Mouse (Mus musculus): ENCODE measurements around the gene March10. TPM values are rescaled to one million over a fixed set of nuclear protein-coding genes. Genes with fewer than 3 reads are reported as not detected.

Gene March10
- polyA plus RNA-seq, 1 experiment = 0.13 TPM

DNA sequence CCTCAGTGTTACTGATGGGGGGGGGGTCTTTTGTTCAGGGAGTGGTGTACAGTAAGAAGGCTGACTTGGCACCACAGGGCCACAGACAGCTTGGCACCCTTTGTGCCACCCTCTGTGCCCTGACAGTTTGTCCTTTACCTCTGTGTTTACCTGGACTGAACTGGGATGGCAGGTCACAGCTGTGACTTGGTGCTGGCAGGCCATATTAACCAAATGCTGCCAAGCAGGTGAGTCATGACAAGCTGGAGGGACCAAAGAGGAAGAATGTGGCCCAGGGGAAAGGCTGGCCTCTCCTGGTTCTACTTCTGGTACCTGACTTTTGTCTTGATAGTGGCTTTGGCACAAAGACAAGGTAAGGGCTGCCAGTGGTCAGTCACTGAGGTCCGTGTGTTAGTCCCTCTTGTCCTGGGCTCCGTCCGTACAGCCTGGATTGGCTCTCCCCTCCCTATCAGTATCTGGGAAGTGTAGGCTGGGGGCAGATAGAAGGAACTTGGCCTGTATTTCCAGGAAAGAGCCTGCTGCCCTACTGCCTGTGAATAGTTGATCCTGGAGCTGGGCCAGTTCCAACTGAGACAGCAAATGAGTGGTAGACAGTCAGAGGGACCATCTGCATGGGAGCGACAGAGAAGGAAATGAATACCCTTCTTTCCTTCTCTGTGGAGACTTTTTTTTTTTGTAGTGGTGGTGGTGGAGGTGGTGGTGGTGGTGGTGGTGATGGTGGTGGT lies 94.3 kb downstream of the March10 start:
- Histone ChIP-seq H3ac (ENCODE audit: control insufficient read depth, insufficient read length) (no peak overlapping the region), H3K79me2 (ENCODE audit: control insufficient read depth, insufficient read depth) (no peaks in the 10 kb centered on the region), H3K4me2 (ENCODE audit: low read depth) (no peak overlapping the region), H3K36me3 (ENCODE audit: control insufficient read depth, insufficient read depth) (no peaks in the 10 kb centered on the region), H3K27me3 (ENCODE audit: control insufficient read depth, insufficient read depth, insufficient read length) (no peaks in the 10 kb centered on the region), H3K4me3 (peak overlapping the region; percentile 23)
- TF ChIP-seq MYOG (IDR thresholded peaks at IDR 0.05; ENCODE audit: control insufficient read depth in 1 of 3, insufficient read depth in 1 of 3, insufficient read length in 2 of 3, low read depth in 2 of 3) = no peak
- no peak for TF ChIP-seq TCF3 (IDR thresholded peaks at IDR 0.05; ENCODE audit: insufficient read length, low read depth)
- TF ChIP-seq USF1 (IDR thresholded peaks at IDR 0.05; ENCODE audit: low read depth) = no peak
- no peak for TF ChIP-seq POLR2A (IDR thresholded peaks at IDR 0.05; ENCODE audit: insufficient read length, low read depth)
- TF ChIP-seq MYOD1 (IDR thresholded peaks at IDR 0.05; ENCODE audit: control insufficient read depth in 1 of 3, insufficient read length in 2 of 3, low read depth in 2 of 3) = no peak
- no peak for TF ChIP-seq TCF12 (IDR thresholded peaks at IDR 0.05; ENCODE audit: insufficient read depth, poor library complexity, severe bottlenecking)
- no peak for TF ChIP-seq E2F4 (IDR thresholded peaks at IDR 0.05; ENCODE audit: insufficient read depth)
- no peak for TF ChIP-seq CEBPB (IDR thresholded peaks at IDR 0.05; ENCODE audit: insufficient read depth, poor library complexity, severe bottlenecking)

DNA sequence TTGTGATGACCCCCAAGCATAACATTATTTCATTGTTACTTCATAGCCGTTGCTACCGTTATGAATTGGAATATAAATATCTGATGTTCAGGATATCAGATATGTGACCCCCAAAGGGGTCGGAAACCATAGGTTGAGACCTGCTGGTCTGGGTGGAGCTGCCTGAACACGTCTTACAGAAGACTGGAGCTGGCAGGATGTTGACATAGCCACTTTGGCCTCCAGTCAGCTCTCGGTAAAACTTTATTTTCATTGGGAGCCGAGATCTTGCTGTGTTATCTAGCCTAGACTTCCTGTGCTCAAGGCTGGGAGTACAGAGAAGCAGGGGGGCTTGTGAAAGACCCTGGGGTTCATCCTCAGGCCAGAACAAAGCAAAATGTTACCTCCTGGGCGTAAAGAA lies 100.2 kb downstream of the March10 start:
- Histone ChIP-seq H3K4me2 (ENCODE audit: low read depth) (no peak overlapping the region), H3K36me3 (ENCODE audit: control insufficient read depth, insufficient read depth) (no peaks in the 10 kb centered on the region), H3K27me3 (ENCODE audit: control insufficient read depth, insufficient read depth, insufficient read length) (no peaks in the 10 kb centered on the region), H3K4me3 (no peak overlapping the region), H3ac (ENCODE audit: control insufficient read depth, insufficient read length) (no peak overlapping the region), H3K79me2 (ENCODE audit: control insufficient read depth, insufficient read depth) (no peaks in the 10 kb centered on the region)
- no peak for TF ChIP-seq TCF12 (IDR thresholded peaks at IDR 0.05; ENCODE audit: insufficient read depth, poor library complexity, severe bottlenecking)
- no peak for TF ChIP-seq REST (IDR thresholded peaks at IDR 0.05; ENCODE audit: insufficient read depth, insufficient read length)
- TF ChIP-seq MAX (IDR thresholded peaks at IDR 0.05; ENCODE audit: low read depth) = no peak
- TF ChIP-seq POLR2AphosphoS2 (IDR thresholded peaks at IDR 0.05; ENCODE audit: insufficient read length, low read depth) = no peak
- no peak for TF ChIP-seq MYOG (IDR thresholded peaks at IDR 0.05; ENCODE audit: control insufficient read depth in 1 of 3, insufficient read depth in 1 of 3, insufficient read length in 2 of 3, low read depth in 2 of 3)
- TF ChIP-seq POLR2A (IDR thresholded peaks at IDR 0.05; ENCODE audit: insufficient read length, low read depth) = no peak
- no peak for TF ChIP-seq MYOD1 (IDR thresholded peaks at IDR 0.05; ENCODE audit: control insufficient read depth in 1 of 3, insufficient read length in 2 of 3, low read depth in 2 of 3)
- TF ChIP-seq SRF (IDR thresholded peaks at IDR 0.05; ENCODE audit: control insufficient read depth, insufficient read length, low read depth) = no peak

- H3K79me2 ChIP-seq (ENCODE audit: control insufficient read depth, insufficient read depth) = no peaks in the 10 kb centered on the region
- no peak overlapping the region for H3K4me2 ChIP-seq (ENCODE audit: low read depth)
- H3K36me3 ChIP-seq (ENCODE audit: control insufficient read depth, insufficient read depth) = no peaks in the 10 kb centered on the region
- no peak overlapping the region for H3K4me3 ChIP-seq
- no peak overlapping the region for H3ac ChIP-seq (ENCODE audit: control insufficient read depth, insufficient read length)
- TF ChIP-seq MYOG (IDR thresholded peaks at IDR 0.05; ENCODE audit: control insufficient read depth in 1 of 3, insufficient read depth in 1 of 3, insufficient read length in 2 of 3, low read depth in 2 of 3) = no peak
- TF ChIP-seq POLR2A (IDR thresholded peaks at IDR 0.05; ENCODE audit: insufficient read length, low read depth) = no peak
- no peak for TF ChIP-seq TCF12 (IDR thresholded peaks at IDR 0.05; ENCODE audit: insufficient read depth, poor library complexity, severe bottlenecking)
- no peaks in the 10 kb centered on the region for H3K27me3 ChIP-seq (ENCODE audit: control insufficient read depth, insufficient read depth, insufficient read length)
These were observed 102.6 kb downstream of the March10 start for GRCm38 (mm10) chr11:105353891-105354280.

- no peak overlapping the region for H3K4me3 ChIP-seq
- no peaks in the 10 kb centered on the region for H3K27me3 ChIP-seq (ENCODE audit: control insufficient read depth, insufficient read depth, insufficient read length)
- TF ChIP-seq REST (IDR thresholded peaks at IDR 0.05; ENCODE audit: insufficient read depth, insufficient read length) (no peak), MYOD1 (IDR thresholded peaks at IDR 0.05; ENCODE audit: control insufficient read depth in 1 of 3, insufficient read length in 2 of 3, low read depth in 2 of 3) (no peak), SRF (IDR thresholded peaks at IDR 0.05; ENCODE audit: control insufficient read depth, insufficient read length, low read depth) (no peak), E2F4 (IDR thresholded peaks at IDR 0.05; ENCODE audit: insufficient read depth) (no peak), MYOG (IDR thresholded peaks at IDR 0.05; ENCODE audit: control insufficient read depth in 1 of 3, insufficient read depth in 1 of 3, insufficient read length in 2 of 3, low read depth in 2 of 3) (no peak), CEBPB (IDR thresholded peaks at IDR 0.05; ENCODE audit: insufficient read depth, poor library complexity, severe bottlenecking) (no peak), POLR2A (IDR thresholded peaks at IDR 0.05; ENCODE audit: insufficient read length, low read depth) (no peak), POLR2AphosphoS2 (IDR thresholded peaks at IDR 0.05; ENCODE audit: insufficient read length, low read depth) (no peak), TCF3 (IDR thresholded peaks at IDR 0.05; ENCODE audit: insufficient read length, low read depth) (no peak), USF1 (IDR thresholded peaks at IDR 0.05; ENCODE audit: low read depth) (no peak), MAX (IDR thresholded peaks at IDR 0.05; ENCODE audit: low read depth) (no peak), TCF12 (IDR thresholded peaks at IDR 0.05; ENCODE audit: insufficient read depth, poor library complexity, severe bottlenecking) (no peak)
These were observed 103.3 kb downstream of the March10 start for GRCm38 (mm10) chr11:105352954-105353890.

More at GRCm38 (mm10) chr11:105352954-105353890, 103.3 kb downstream of the March10 start:
- Histone ChIP-seq H3ac (ENCODE audit: control insufficient read depth, insufficient read length) (no peak overlapping the region), H3K79me2 (ENCODE audit: control insufficient read depth, insufficient read depth) (no peaks in the 10 kb centered on the region), H3K4me2 (ENCODE audit: low read depth) (no peak overlapping the region), H3K36me3 (ENCODE audit: control insufficient read depth, insufficient read depth) (no peaks in the 10 kb centered on the region)
